Mouse (Mus musculus) ES-E14 (cell line): ENCODE results near the gene Ess2. TPM values are rescaled to one million over a fixed set of nuclear protein-coding genes. Genes with fewer than 3 reads are reported as not detected.
A peak's percentile ranks its signal among the peaks of the same experiment; 100 is the strongest.

Experiments used
- DNase-seq: peaks from one replicate; pipeline ENCODE4 v3.0.0-alpha.2; 2013; ENCODE audit warnings: low read depth, low spot score
- H3K27ac ChIP-seq: 2 replicates; pipeline ENCODE4 v1.5.1; 2012; ENCODE audit warnings: low read depth, mild to moderate bottlenecking, low read length, moderate library complexity, mixed read lengths; ENCODE audit not compliant: poor library complexity, insufficient read depth, severe bottlenecking
- H3K36me3 ChIP-seq: 2 replicates; pipeline ENCODE4 v1.6.1; 2012; ENCODE audit warnings: mild to moderate bottlenecking, low read length, moderate library complexity, mixed read lengths; ENCODE audit not compliant: control insufficient read depth, poor library complexity, insufficient read depth, severe bottlenecking
- H3K4me1 ChIP-seq, 2 experiments: fragments of 150-350 bp in 1 of 2; sonication (generic) in 1 of 2; 2 replicates each; pipeline ENCODE4 v1.6.1; 2012; ENCODE audit warnings: low read length in 2 of 2, mild to moderate bottlenecking in 1 of 2, mixed read lengths in 1 of 2; ENCODE audit not compliant: control insufficient read depth in 2 of 2, insufficient read depth in 2 of 2, poor library complexity in 1 of 2
- H3K4me3 ChIP-seq, 2 experiments: fragments of 150-350 bp in 1 of 2; sonication (generic) in 1 of 2; 2 replicates each; pipeline ENCODE4 v1.5.1; 2012; ENCODE audit warnings: low read length in 2 of 2, low read depth in 1 of 2, mild to moderate bottlenecking in 1 of 2, mixed read lengths in 1 of 2; ENCODE audit not compliant: insufficient read depth in 1 of 2, poor library complexity in 1 of 2, severe bottlenecking in 1 of 2
- H3K9ac ChIP-seq: 2 replicates; pipeline ENCODE4 v1.6.1; 2012; ENCODE audit warnings: low read depth, mild to moderate bottlenecking, low read length, mixed read lengths; ENCODE audit not compliant: poor library complexity, insufficient read depth, severe bottlenecking
- H3K9me3 ChIP-seq: fragments of 150-350 bp; sonication (generic); 2 replicates; pipeline ENCODE4 v1.6.1; 2012; ENCODE audit warnings: low read depth, mild to moderate bottlenecking, low read length; ENCODE audit not compliant: control insufficient read depth, insufficient read depth
- CHD2 ChIP-seq: IDR thresholded peaks from 2 replicates; pipeline ENCODE4 v1.6.1; 2014; ENCODE audit warnings: mild to moderate bottlenecking, low read depth, low read length, inconsistent platforms
- HCFC1 ChIP-seq: IDR thresholded peaks from 2 replicates; pipeline ENCODE4 v1.6.1; 2012; ENCODE audit warnings: low read length, inconsistent platforms, borderline replicate concordance; ENCODE audit not compliant: insufficient read depth
- MAFK ChIP-seq: IDR thresholded peaks from 2 replicates; pipeline ENCODE4 v1.6.1; 2014; ENCODE audit warnings: mild to moderate bottlenecking, low read depth, low read length, inconsistent platforms; ENCODE audit not compliant: insufficient read depth
- ZC3H11A ChIP-seq: IDR thresholded peaks from 2 replicates; pipeline ENCODE4 v1.6.1; 2012; ENCODE audit warnings: low read depth, mild to moderate bottlenecking, inconsistent platforms, low read length, borderline replicate concordance
- ZNF384 ChIP-seq: IDR thresholded peaks from 2 replicates; pipeline ENCODE4 v1.6.1; 2012; ENCODE audit warnings: low read depth, low read length, inconsistent platforms
- in situ Hi-C, 2 experiments: fragments of 600-800 bp; cut with MboI; formaldehyde crosslinking; loops; one replicate each; pipeline ENCODE4 v1.15.1; 2025; ENCODE audit warnings: low sequenced_read_pairs in 2 of 2, inconsistent platforms in 1 of 2; ENCODE audit not compliant: unreplicated experiment in 2 of 2
- total RNA-seq: library from RNA; depleted of rRNA; stranded (reverse); fragments of 300-350 nt; gene quantifications from 2 replicates; pipeline ENCODE4 v1.2.3, GENCODE M21; 2012

The Ess2 gene
- total RNA-seq, 1 experiment, result 27.2 TPM

GRCm38 (mm10) chr16:17892606-17893005 is 18.5 kb downstream of the Ess2 start:
- Histone ChIP-seq H3K4me3 (no peak overlapping the region), H3K9me3 (no peaks in the 10 kb centered on the region), H3K36me3 (peaks cover 4% of the 10 kb centered on the region; the same call in 1 of the 2 replicates), H3K9ac (no peak overlapping the region), H3K27ac (no peak overlapping the region), H3K4me1 (peaks cover 0 to 2% of the 10 kb centered on the region in 2 experiments; a peak in 1 of 4 replicates)
- in situ Hi-C loops, result no loop called here
- DNase-seq, result no peak
- TF ChIP-seq ZC3H11A (no peak), ZNF384 (no peak), HCFC1 (no peak), CHD2 (no peak), MAFK (no peak)

- Histone ChIP-seq H3K27ac (peak within 1 kb of the TSS; percentile 71), H3K4me1 (peaks cover 0 to 2% of the 10 kb centered on the region in 2 experiments; a peak in 1 of 4 replicates), H3K36me3 (peaks cover 4% of the 10 kb centered on the region; the same call in 1 of the 2 replicates), H3K4me3 (peak within 1 kb of the TSS; percentile 94 to 99), H3K9ac (peak within 1 kb of the TSS; percentile 96), H3K9me3 (no peaks in the 10 kb centered on the region)
- peak; percentile 99 for DNase-seq
- in situ Hi-C loops, result no loop called here
- no peak for TF ChIP-seq ZC3H11A
- TF ChIP-seq MAFK, result no peak
- no peak for TF ChIP-seq ZNF384
Measured at GRCm38 (mm10) chr16:17891567-17891959, 19.6 kb downstream of the Ess2 start, which contains the start of gene Gm20518. Gene Gm20518, minus strand, starts transcription at chr16:17891671.

- peak overlapping the region; percentile 71 for H3K27ac ChIP-seq
- H3K4me1 ChIP-seq, result peaks cover 0 to 3% of the 10 kb centered on the region in 2 experiments; a peak in 1 of 4 replicates
- DNase-seq, result no peak
- no peaks in the 10 kb centered on the region for H3K9me3 ChIP-seq
- no peak for TF ChIP-seq ZC3H11A
- TF ChIP-seq HCFC1, result no peak
- TF ChIP-seq ZNF384, result no peak
- no peak for TF ChIP-seq CHD2
- TF ChIP-seq MAFK, result no peak
- H3K4me3 ChIP-seq, result peak overlapping the region; percentile 94 to 99
- peaks cover 4% of the 10 kb centered on the region; the same call in 1 of the 2 replicates for H3K36me3 ChIP-seq
- peak overlapping the region; percentile 96 for H3K9ac ChIP-seq
- in situ Hi-C loops, result no loop called here
Measured at GRCm38 (mm10) chr16:17890917-17891566, 20.1 kb downstream of the Ess2 start.

GRCm38 (mm10) chr16:17890342-17890727 is 20.8 kb downstream of the Ess2 start:
- H3K9ac ChIP-seq, result peak overlapping the region; percentile 96
- in situ Hi-C loops, result no loop called here
- H3K9me3 ChIP-seq, result no peaks in the 10 kb centered on the region
- H3K4me1 ChIP-seq, result peaks cover 0 to 4% of the 10 kb centered on the region in 2 experiments; a peak in 1 of 4 replicates
- no peak for DNase-seq
- peaks cover 4% of the 10 kb centered on the region; the same call in 1 of the 2 replicates for H3K36me3 ChIP-seq
- TF ChIP-seq CHD2, result no peak
- TF ChIP-seq HCFC1, result no peak
- no peak for TF ChIP-seq ZC3H11A
- TF ChIP-seq MAFK, result no peak
- no peak for TF ChIP-seq ZNF384
- peak overlapping the region; percentile 94 to 99 for H3K4me3 ChIP-seq
- H3K27ac ChIP-seq, result no peak overlapping the region
